Mouse (Mus musculus) activated CD4-positive, CD25-positive, alpha-beta regulatory T cell, adult 9 weeks (primary cell): ENCODE results near the gene Zfp488. TPM values are rescaled to one million over a fixed set of nuclear protein-coding genes. Genes with fewer than 3 reads are reported as not detected.

Source experiments
- polyA plus RNA-seq: library from polyadenylated mRNA; unstranded; fragments of 100-300 nt; shearing (Covaris generic); gene quantifications from one replicate; pipeline ENCODE4 v1.2.1, GENCODE M21; 2017

Gene Zfp488
- not detected for polyA plus RNA-seq

DNA sequence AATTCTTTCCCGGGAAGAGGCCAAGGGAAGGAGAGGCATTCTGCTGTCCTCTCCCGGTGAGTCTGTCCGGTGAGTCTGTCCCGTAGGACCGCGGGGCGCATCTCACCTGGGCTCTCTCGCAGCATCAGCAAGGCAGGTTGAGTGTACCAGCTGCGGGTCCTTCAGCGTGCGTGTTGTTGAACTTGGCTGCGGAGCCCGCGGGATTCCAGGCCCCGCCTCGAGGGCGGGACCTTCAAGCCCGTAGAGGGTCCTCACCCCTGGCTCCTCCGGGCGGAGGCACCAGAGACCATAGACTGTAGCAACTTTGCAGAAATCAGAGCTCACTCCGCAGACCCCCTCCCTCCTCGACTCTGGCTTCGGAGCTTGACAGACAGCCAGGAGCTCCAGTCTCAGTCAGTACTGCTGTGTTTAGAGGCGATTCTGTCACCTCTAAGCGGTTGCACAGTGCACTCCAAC, at the start of gene Zfp488:
TSS of gene Zfp488 (minus strand) at position 161 of the 456 bp plus-strand sequence.

DNA sequence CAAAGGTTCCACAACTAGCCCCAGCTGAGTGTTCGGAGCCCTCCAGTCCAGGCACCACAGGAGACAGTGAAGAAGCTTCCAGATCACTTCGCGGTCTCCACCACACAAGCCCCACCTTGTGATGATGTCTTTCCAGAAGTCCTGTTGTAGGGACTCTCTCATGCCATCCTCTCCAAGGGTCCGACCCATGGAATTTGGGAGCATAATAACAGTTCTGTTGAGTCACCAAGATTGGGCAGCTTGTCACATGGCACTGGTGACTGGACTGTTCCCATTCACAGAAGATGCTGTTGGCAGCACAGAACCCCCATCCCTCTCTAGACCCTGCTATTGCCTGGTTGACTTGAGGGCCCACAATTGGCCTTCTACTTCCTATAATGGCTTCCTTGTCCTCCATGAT, 37.8 kb upstream of the Zfp488 start, which contains the start of gene Gm5460:
TSS of gene Gm5460 (plus strand) at position 378 of the 400 bp plus-strand sequence.

DNA sequence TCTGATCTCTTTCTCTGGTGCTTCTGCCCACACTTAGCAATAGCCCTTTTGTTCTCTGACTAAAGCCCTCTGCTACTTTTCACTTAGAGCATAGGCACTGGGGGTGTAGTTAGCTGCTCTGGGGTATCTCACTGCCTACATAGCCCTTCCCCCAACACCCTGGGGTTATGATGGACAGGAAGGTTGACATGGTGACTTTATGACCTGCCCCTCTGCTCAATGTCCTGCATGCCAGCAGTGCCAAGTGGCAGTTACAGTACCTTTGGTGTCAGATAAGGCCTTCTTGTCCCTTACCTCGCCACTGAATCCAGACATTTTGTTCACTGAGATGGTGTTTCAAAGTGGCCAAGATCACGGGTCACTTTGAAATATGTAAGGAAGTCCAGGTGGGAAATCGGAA, 36.5 kb upstream of the Zfp488 start, which contains the start of gene Gm30083:
TSS of gene Gm30083 (minus strand) at position 120 of the 400 bp plus-strand sequence.

DNA sequence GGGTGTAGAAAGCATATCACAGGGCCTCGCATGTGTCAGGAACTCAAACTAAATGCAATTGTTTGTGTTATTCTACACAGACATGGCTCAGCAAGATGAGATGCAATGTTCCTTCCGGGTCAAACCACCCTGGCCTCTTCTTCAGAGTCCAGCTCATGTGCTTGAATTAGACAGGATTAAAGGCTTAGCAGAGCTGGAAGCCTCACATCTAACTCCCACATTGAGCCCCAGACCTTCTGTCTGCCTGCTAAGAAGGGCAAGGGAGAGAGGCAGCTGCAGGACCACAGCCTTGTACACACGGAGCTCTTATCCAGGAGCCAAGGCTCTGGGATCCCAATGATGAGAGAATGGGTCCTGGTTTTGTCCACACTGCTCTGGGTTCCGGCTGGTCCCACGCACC, 24.8 kb downstream of the Zfp488 start, which contains the start of gene Rbp3:
TSS of gene Rbp3 (plus strand) at position 243 of the 400 bp plus-strand sequence.

DNA sequence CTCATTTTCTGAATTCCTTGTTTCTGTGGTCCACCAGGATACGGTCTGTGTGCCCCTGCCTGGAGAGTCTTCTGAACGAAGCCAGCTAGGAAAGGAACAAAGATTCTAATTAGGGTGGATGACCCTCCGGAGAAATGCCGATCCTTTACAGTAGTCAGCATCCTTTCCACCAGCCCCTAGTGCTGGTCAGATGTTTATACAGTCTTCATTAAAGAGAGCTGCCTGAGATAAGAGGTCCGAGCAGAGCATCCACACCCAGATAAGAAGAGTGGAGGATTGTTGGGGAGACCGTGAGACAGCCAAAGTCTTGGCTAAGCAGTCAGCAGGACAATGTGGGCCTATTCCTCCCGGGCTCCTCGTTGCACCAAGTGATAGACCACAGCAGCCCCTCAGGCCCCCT, 37.8 kb downstream of the Zfp488 start, which contains the start of gene Gdf2:
TSS of gene Gdf2 (plus strand) at position 301 of the 400 bp plus-strand sequence.

DNA sequence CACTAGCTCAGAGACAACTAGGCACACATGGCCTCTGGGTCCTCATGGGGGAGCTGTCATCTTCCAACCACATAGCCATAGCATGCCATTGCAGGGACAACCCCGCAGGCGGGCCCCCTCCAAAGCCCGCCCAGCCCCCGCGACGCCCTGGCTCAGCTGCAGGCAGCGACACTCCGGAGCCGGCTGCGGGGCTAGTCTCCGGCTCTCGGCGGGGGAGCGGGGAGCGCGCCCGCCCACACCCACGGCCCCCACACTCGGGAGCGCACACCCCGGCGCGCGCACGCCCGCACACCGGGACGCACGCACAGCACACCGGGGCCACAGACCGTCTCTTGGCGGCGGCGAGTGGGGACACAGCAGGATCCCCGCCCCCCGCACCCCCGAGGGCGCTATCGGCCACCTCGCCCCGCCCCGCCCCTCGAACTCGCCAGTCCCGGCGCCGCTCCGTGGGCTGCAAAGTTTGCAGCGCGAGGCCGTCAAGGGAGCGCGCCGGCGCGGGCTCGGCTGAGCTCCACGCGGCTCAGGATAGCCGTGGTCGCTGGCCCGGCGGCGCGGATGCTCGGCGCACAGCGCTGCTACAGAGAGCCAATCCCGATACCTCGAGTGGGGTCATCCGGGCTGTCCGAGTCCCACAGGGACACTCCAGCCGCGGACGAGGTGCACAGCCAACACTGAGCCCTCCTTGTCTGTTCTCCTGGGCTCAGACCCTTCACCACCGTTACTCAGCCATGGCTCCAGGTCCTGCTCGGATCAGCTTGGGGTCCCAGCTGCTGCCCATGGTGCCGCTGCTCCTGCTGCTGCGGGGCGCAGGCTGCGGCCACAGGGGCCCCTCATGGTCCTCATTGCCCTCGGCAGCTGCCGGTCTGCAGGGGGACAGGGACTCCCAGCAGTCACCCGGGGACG, 55.1 kb downstream of the Zfp488 start, which contains the start of gene Gdf10:
TSS of gene Gdf10 (plus strand) at position 420 of the 903 bp plus-strand sequence.

Other genes with a start within 250 kb of the Zfp488 start
- gene Gdf10, start 55.2 kb downstream of the Zfp488 start, polyA plus RNA-seq, result not detected
- not detected for gene Gdf2, start 37.7 kb downstream of the Zfp488 start, polyA plus RNA-seq
- not detected for gene Rbp3, start 24.8 kb downstream of the Zfp488 start, polyA plus RNA-seq
- not detected for gene Gm30083, start 36.4 kb upstream of the Zfp488 start, polyA plus RNA-seq
- not detected for gene Gm5460, start 38.0 kb upstream of the Zfp488 start, polyA plus RNA-seq
- gene Antxrl, start 73.9 kb upstream of the Zfp488 start, polyA plus RNA-seq, result not detected
- not detected for gene Anxa8, start 107.2 kb upstream of the Zfp488 start, polyA plus RNA-seq
- not detected for gene A630023A22Rik, start 124.0 kb upstream of the Zfp488 start, polyA plus RNA-seq
- not detected for gene Npy4r, start 173.7 kb upstream of the Zfp488 start, polyA plus RNA-seq
- not detected for gene Gprin2, start 222.9 kb upstream of the Zfp488 start, polyA plus RNA-seq
- not detected for gene Syt15, start 240.8 kb upstream of the Zfp488 start, polyA plus RNA-seq